Mouse (Mus musculus): ENCODE results near the gene 1110059E24Rik. TPM values are rescaled to one million over a fixed set of nuclear protein-coding genes. Genes with fewer than 3 reads are reported as not detected.
A peak's percentile ranks its signal among the peaks of the same experiment; 100 is the strongest.
"Not testable (repeated sequence)": the region's sequence is repeated elsewhere in the genome, so short reads cannot be mapped to it uniquely, and the experiment has no call there.

1110059E24Rik gene
- polyA plus RNA-seq, 2 experiments: 35.0 to 55.0 TPM

DNA sequence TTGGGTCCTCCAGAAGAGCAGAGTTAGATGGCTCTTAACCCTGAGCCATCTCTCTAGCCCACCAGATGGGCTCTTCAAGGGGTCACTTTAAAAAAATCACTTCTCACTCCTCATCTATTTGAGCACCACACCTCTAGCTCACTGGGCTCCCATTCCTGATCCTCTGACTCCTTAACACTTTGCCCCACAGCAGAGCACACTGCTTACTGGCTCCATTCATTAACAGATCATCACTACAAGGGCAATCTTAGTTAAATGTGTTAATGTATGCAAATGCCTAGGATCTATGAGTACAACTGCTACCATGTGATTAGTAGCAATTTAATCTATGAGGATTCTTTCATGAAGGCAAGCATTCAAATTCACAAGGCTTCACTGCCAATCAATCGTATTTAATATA is 58.1 kb downstream of the 1110059E24Rik start:
- peaks cover 5% of the 10 kb centered on the region; the same call in 1 of the 2 replicates for H3K4me1 ChIP-seq (ENCODE audit: control insufficient read depth, insufficient read depth, low read length)
- H3K4me3 ChIP-seq (replicated peaks; ENCODE audit: low read length): no peak overlapping the region
- WGBS: 83% methylated on average over 1 of the region's 1 CpGs
- H3K27ac ChIP-seq (replicated peaks; ENCODE audit: low read depth, low read length): no peak overlapping the region
- peaks cover 9% of the 10 kb centered on the region; the same call in 1 of the 2 replicates for H3K36me3 ChIP-seq (ENCODE audit: control insufficient read depth, insufficient read depth, low read length)
- no peak for DNase-seq (ENCODE audit: low spot score)
- H3K4me2 ChIP-seq (replicated peaks; ENCODE audit: low read depth, low read length, severe bottlenecking): no peak overlapping the region
- H3K9me3 ChIP-seq (ENCODE audit: control insufficient read depth, low read length): no peaks in the 10 kb centered on the region
- TF ChIP-seq POLR2A (IDR thresholded peaks at IDR 0.05; ENCODE audit: borderline replicate concordance, extremely low read depth, insufficient read depth, insufficient read length): no peak
- no peaks in the 10 kb centered on the region for H3K27me3 ChIP-seq (ENCODE audit: control insufficient read depth, insufficient read depth, low read length)
- no peak for ATAC-seq (ENCODE audit: low FRiP score, low read depth)
- H3K9ac ChIP-seq (ENCODE audit: low read depth, low read length, severe bottlenecking): no peak overlapping the region

DNA sequence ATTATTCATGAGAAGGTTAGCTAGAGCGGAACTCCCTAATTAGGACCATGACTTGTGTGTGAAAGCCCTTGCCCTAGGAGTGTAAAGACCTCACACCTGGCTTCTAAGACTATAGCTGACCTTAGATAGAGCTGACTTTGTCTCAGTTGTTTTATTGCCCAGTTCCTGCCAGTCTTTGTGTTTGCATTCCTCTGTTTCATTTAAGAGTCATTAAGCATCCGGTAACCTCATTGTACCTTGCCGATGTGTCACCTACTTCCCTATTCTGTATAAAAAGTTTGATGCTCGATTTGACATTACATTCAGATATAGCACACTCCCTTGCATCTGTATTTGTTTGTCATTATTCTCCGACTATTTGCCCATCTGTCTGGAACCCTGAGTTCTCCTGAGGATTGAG is 60.6 kb downstream of the 1110059E24Rik start:
- H3K27me3 ChIP-seq (ENCODE audit: control insufficient read depth, insufficient read depth, low read length); H3K9ac ChIP-seq (ENCODE audit: low read depth, low read length, severe bottlenecking); H3K36me3 ChIP-seq (ENCODE audit: control insufficient read depth, insufficient read depth, low read length); DNase-seq (ENCODE audit: low spot score); H3K4me1 ChIP-seq (ENCODE audit: control insufficient read depth, insufficient read depth, low read length); H3K9me3 ChIP-seq (ENCODE audit: control insufficient read depth, low read length); H3K27ac ChIP-seq (replicated peaks; ENCODE audit: low read depth, low read length); ATAC-seq (ENCODE audit: low FRiP score, low read depth); H3K4me3 ChIP-seq (replicated peaks; ENCODE audit: low read length); H3K4me2 ChIP-seq (replicated peaks; ENCODE audit: low read depth, low read length, severe bottlenecking): not testable (repeated sequence)
- WGBS: 94% methylated on average over 5 of the region's 5 CpGs

DNA sequence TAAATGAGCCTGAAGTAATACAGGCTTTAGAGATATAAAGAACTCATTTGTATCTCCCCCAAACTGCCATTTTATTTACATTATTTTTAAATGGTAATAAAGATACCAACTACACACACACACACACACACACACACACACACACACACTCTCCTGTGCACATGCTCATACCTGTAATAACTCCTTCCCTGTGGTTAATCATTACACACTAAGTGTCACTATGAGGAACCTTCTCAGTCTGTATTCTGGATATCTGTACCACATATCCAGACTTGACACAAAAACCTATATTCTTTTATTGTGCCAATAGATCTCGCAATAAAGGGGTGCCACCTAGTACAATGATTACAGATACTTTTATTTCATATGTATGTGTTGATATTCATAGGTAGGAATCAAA is 62.9 kb downstream of the 1110059E24Rik start:
- no peaks in the 10 kb centered on the region for H3K9me3 ChIP-seq (ENCODE audit: control insufficient read depth, low read length)
- 0 out of 2 replicates have a peak, but pooled peaks cover 2% of the 10 kb centered on the region for H3K36me3 ChIP-seq (ENCODE audit: control insufficient read depth, insufficient read depth, low read length)
- DNase-seq (ENCODE audit: low spot score): no peak
- no peak overlapping the region for H3K4me3 ChIP-seq (replicated peaks; ENCODE audit: low read length)
- no peak for ATAC-seq (ENCODE audit: low FRiP score, low read depth)
- no peak overlapping the region for H3K9ac ChIP-seq (ENCODE audit: low read depth, low read length, severe bottlenecking)
- TF ChIP-seq POLR2A (IDR thresholded peaks at IDR 0.05; ENCODE audit: borderline replicate concordance, extremely low read depth, insufficient read depth, insufficient read length): no peak
- 91% methylated on average over 1 of the region's 1 CpGs for WGBS
- no peak overlapping the region for H3K27ac ChIP-seq (replicated peaks; ENCODE audit: low read depth, low read length)
- no peaks in the 10 kb centered on the region for H3K4me1 ChIP-seq (ENCODE audit: control insufficient read depth, insufficient read depth, low read length)
- H3K4me2 ChIP-seq (replicated peaks; ENCODE audit: low read depth, low read length, severe bottlenecking): no peak overlapping the region
- H3K27me3 ChIP-seq (ENCODE audit: control insufficient read depth, insufficient read depth, low read length): no peaks in the 10 kb centered on the region

DNA sequence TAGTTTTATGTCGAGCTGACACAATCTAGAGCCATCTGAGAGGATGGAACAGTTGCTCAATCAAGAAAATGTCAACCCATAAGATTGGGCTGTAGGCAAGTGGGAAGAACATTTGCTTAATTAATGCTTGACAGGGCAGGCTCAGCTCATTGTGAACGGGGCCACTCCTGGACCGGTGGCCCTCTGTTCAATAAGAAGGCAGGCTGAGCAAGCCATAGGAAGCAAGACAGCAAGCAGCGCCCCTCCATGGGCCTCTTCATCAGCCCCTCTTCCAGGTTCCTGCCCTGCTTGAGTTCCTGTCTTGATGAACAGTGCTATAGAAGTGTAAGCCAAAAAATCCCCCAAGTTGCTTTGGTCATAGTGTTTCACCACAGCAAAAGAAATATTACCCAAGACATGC is 65.2 kb downstream of the 1110059E24Rik start:
- H3K36me3 ChIP-seq (ENCODE audit: control insufficient read depth, insufficient read depth, low read length): 0 out of 2 replicates have a peak, but pooled peaks cover 2% of the 10 kb centered on the region
- no peaks in the 10 kb centered on the region for H3K9me3 ChIP-seq (ENCODE audit: control insufficient read depth, low read length)
- no peaks in the 10 kb centered on the region for H3K27me3 ChIP-seq (ENCODE audit: control insufficient read depth, insufficient read depth, low read length)
- H3K4me1 ChIP-seq (ENCODE audit: control insufficient read depth, insufficient read depth, low read length): no peaks in the 10 kb centered on the region
- H3K4me2 ChIP-seq (replicated peaks; ENCODE audit: low read depth, low read length, severe bottlenecking): no peak overlapping the region
- no peak overlapping the region for H3K9ac ChIP-seq (ENCODE audit: low read depth, low read length, severe bottlenecking)
- H3K27ac ChIP-seq (replicated peaks; ENCODE audit: low read depth, low read length): no peak overlapping the region
- no peak overlapping the region for H3K4me3 ChIP-seq (replicated peaks; ENCODE audit: low read length)
- ATAC-seq (ENCODE audit: low FRiP score, low read depth) (no peak), DNase-seq (ENCODE audit: low spot score) (no peak)
- WGBS: 75% methylated on average over 4 of the region's 4 CpGs
- TF ChIP-seq POLR2A (IDR thresholded peaks at IDR 0.05; ENCODE audit: borderline replicate concordance, extremely low read depth, insufficient read depth, insufficient read length): no peak

DNA sequence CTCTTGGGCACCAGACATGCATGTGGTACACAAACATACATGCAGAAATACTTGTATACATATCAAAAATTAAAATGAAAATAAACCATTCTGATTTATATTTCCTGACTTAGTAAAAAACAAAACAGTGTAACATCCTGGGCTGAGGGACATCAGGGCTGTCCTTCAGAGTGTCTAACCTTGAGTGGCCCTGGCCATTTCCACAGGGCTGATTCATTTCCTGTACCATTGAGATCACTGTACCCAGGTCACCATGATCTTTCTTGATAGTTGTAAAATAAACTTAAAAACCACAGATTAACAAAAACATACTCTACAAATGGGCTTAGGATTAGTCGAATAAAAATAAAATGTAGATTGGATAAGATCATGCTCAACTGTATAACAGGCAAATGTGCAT is 66.2 kb downstream of the 1110059E24Rik start:
- H3K27me3 ChIP-seq (ENCODE audit: control insufficient read depth, insufficient read depth, low read length): no peaks in the 10 kb centered on the region
- H3K9me3 ChIP-seq (ENCODE audit: control insufficient read depth, low read length): no peaks in the 10 kb centered on the region
- DNase-seq (ENCODE audit: low spot score) (no peak), ATAC-seq (ENCODE audit: low FRiP score, low read depth) (no peak)
- H3K9ac ChIP-seq (ENCODE audit: low read depth, low read length, severe bottlenecking): no peak overlapping the region
- no peak overlapping the region for H3K4me2 ChIP-seq (replicated peaks; ENCODE audit: low read depth, low read length, severe bottlenecking)
- H3K27ac ChIP-seq (replicated peaks; ENCODE audit: low read depth, low read length): no peak overlapping the region
- WGBS: 90% methylated on average over 1 of the region's 1 CpGs
- H3K36me3 ChIP-seq (ENCODE audit: control insufficient read depth, insufficient read depth, low read length): 0 out of 2 replicates have a peak, but pooled peaks cover 2% of the 10 kb centered on the region
- H3K4me3 ChIP-seq (replicated peaks; ENCODE audit: low read length): no peak overlapping the region
- no peak for TF ChIP-seq POLR2A (IDR thresholded peaks at IDR 0.05; ENCODE audit: borderline replicate concordance, extremely low read depth, insufficient read depth, insufficient read length)
- H3K4me1 ChIP-seq (ENCODE audit: control insufficient read depth, insufficient read depth, low read length): no peaks in the 10 kb centered on the region

DNA sequence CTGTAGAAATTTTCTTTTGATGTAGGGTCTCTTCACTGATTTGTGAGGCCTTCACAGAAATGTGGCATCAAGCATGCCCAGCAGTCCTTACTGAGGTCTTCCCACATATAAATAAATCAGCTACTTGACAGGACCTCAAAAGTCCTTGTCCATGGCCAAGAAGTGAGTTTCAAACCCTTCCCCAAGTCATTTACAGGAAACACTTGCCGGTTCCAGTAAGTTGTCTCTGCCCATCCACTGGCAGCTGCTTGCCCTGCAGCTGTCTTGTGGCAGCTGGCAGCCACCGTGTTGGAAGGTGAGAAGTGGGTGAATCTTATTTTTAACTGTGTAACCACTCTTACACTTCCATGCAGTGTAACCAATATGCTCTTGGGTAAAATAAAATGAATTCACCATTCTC is 66.9 kb downstream of the 1110059E24Rik start:
- H3K36me3 ChIP-seq (ENCODE audit: control insufficient read depth, insufficient read depth, low read length): no peaks in the 10 kb centered on the region
- no peak for DNase-seq (ENCODE audit: low spot score)
- no peak overlapping the region for H3K27ac ChIP-seq (replicated peaks; ENCODE audit: low read depth, low read length)
- no peak overlapping the region for H3K4me2 ChIP-seq (replicated peaks; ENCODE audit: low read depth, low read length, severe bottlenecking)
- no peak overlapping the region for H3K4me3 ChIP-seq (replicated peaks; ENCODE audit: low read length)
- no peak overlapping the region for H3K9ac ChIP-seq (ENCODE audit: low read depth, low read length, severe bottlenecking)
- H3K9me3 ChIP-seq (ENCODE audit: control insufficient read depth, low read length): no peaks in the 10 kb centered on the region
- no peaks in the 10 kb centered on the region for H3K4me1 ChIP-seq (ENCODE audit: control insufficient read depth, insufficient read depth, low read length)
- no peak for TF ChIP-seq POLR2A (IDR thresholded peaks at IDR 0.05; ENCODE audit: borderline replicate concordance, extremely low read depth, insufficient read depth, insufficient read length)
- H3K27me3 ChIP-seq (ENCODE audit: control insufficient read depth, insufficient read depth, low read length): no peaks in the 10 kb centered on the region
- ATAC-seq (ENCODE audit: low FRiP score, low read depth): peak; percentile 44; the same call in 1 of the 2 replicates
- WGBS: 60% methylated on average over 2 of the region's 2 CpGs

Measured in limb, embryonic 14.5 days (tissue).